Mouse (Mus musculus) spleen, postnatal 10 days (tissue): Measurements from ENCODE around the gene Trmt10c.
"Not testable (repeated sequence)": the region's sequence is repeated elsewhere in the genome, so short reads cannot be mapped to it uniquely, and the experiment has no call there.

Source experiments
- DNase-seq, 2 experiments: peaks; one replicate each; pipeline ENCODE4 v3.0.0; 2021 to 2022; ENCODE audit warnings: low spot score in 2 of 2

Gene Trmt10c

GRCm38 (mm10) chr16:56048038-56048437, 10.4 kb upstream of the Trmt10c start, which contains the start of gene Senp7:
Gene Senp7 (plus strand): TSS chr16:56048338.
- not testable (repeated sequence) for DNase-seq

GRCm38 (mm10) chr16:56038090-56038489, 471 bp upstream of the Trmt10c start:
- DNase-seq: no peak

GRCm38 (mm10) chr16:56036501-56036900, 1.1 kb downstream of the Trmt10c start:
- no peak for DNase-seq

GRCm38 (mm10) chr16:56034566-56034965, 3.1 kb downstream of the Trmt10c start:
- no peak for DNase-seq

GRCm38 (mm10) chr16:56029661-56030082, 7.9 kb downstream of the Trmt10c start, which contains the start of gene Pcnp:
Gene Pcnp (minus strand): TSS chr16:56029739.
- peak; percentile 96 to 98 for DNase-seq

- no peak for DNase-seq
Observed at GRCm38 (mm10) chr16:56028722-56029551, 8.7 kb downstream of the Trmt10c start.

- no peak for DNase-seq
Observed at GRCm38 (mm10) chr16:56027854-56028629, 9.6 kb downstream of the Trmt10c start.

GRCm38 (mm10) chr16:56019660-56020059, 18.0 kb downstream of the Trmt10c start:
- DNase-seq: no peak

GRCm38 (mm10) chr16:56014076-56014475, 23.5 kb downstream of the Trmt10c start:
- DNase-seq: no peak

GRCm38 (mm10) chr16:56012789-56013743, 24.6 kb downstream of the Trmt10c start:
- DNase-seq: no peak

- DNase-seq: no peak
Observed at GRCm38 (mm10) chr16:56008862-56009261, 28.8 kb downstream of the Trmt10c start.

GRCm38 (mm10) chr16:56006798-56007197, 30.8 kb downstream of the Trmt10c start:
- DNase-seq: no peak

- no peak for DNase-seq
Observed at GRCm38 (mm10) chr16:55994235-55994634, 43.4 kb downstream of the Trmt10c start.

GRCm38 (mm10) chr16:55990311-55990710, 47.3 kb downstream of the Trmt10c start:
- no peak for DNase-seq

GRCm38 (mm10) chr16:55986001-55986400, 51.6 kb downstream of the Trmt10c start:
- no peak for DNase-seq
